Mouse (Mus musculus) heart, embryonic 16.5 days (tissue): ENCODE measurements around the gene Fkbp5. TPM values are rescaled to one million over a fixed set of nuclear protein-coding genes. Genes with fewer than 3 reads are reported as not detected.

ENCODE experiments used
- ATAC-seq: fragments of 200-750 bp; cut with Nextera tagmentation; replicated peaks from 2 replicates; pipeline ENCODE4 v1.8.0; 2017; ENCODE audit warnings: moderate number of reproducible peaks; ENCODE audit not compliant: insufficient read depth, low FRiP score; ENCODE audit errors: extremely low read depth
- H3K27ac ChIP-seq: fragments of 300-500 bp; sonication (generic); 2 replicates; pipeline ENCODE4 v1.5.1; 2014; ENCODE audit warnings: mild to moderate bottlenecking, low read length, control low read depth, moderate library complexity
- H3K27me3 ChIP-seq: fragments of 300-500 bp; sonication (generic); 2 replicates; pipeline ENCODE4 v1.6.1; 2014; ENCODE audit warnings: low read length, mixed read lengths; ENCODE audit not compliant: control insufficient read depth, insufficient read depth
- H3K36me3 ChIP-seq: fragments of 300-500 bp; sonication (generic); 2 replicates; pipeline ENCODE4 v1.6.1; 2014; ENCODE audit not compliant: control insufficient read depth, insufficient read depth
- H3K4me1 ChIP-seq: fragments of 300-500 bp; sonication (generic); 2 replicates; pipeline ENCODE4 v1.6.1; 2014; ENCODE audit warnings: low read length, mixed read lengths; ENCODE audit not compliant: control insufficient read depth, insufficient read depth
- H3K4me2 ChIP-seq: fragments of 300-500 bp; sonication (generic); 2 replicates; pipeline ENCODE4 v1.6.1; 2014; ENCODE audit warnings: low read depth, mild to moderate bottlenecking, control low read depth, low read length
- H3K4me3 ChIP-seq: fragments of 300-500 bp; sonication (generic); 2 replicates; pipeline ENCODE4 v1.5.1; 2014; ENCODE audit warnings: mild to moderate bottlenecking, control low read depth, low read length
- H3K9ac ChIP-seq: fragments of 300-500 bp; sonication (generic); 2 replicates; pipeline ENCODE4 v1.6.1; 2014; ENCODE audit warnings: low read length, control low read depth
- H3K9me3 ChIP-seq: fragments of 300-500 bp; sonication (generic); replicated peaks from 2 replicates; pipeline ENCODE4 v1.6.1; 2016; ENCODE audit warnings: low read length; ENCODE audit not compliant: control insufficient read depth
- WGBS: fragments of 180-500 bp; shearing (Covaris S2); extraction: QIAGEN DNeasy Blood & Tissue Kit; methylation state at CpG from one replicate; pipeline ENCODE4 v1.1.7; 2014; 5-methylcytosine and 5-hydroxymethylcytosine counted together
- polyA plus RNA-seq: library from polyadenylated mRNA; unstranded; fragments of >200 nt; fragmentation: Nextera tagmentation; extraction: Ambion mirVana; gene quantifications from 2 replicates; pipeline ENCODE4 v1.2.1, GENCODE M21; 2015

The Fkbp5 gene
- polyA plus RNA-seq, 1 experiment from 2014 or later, result 54.5 TPM

DNA sequence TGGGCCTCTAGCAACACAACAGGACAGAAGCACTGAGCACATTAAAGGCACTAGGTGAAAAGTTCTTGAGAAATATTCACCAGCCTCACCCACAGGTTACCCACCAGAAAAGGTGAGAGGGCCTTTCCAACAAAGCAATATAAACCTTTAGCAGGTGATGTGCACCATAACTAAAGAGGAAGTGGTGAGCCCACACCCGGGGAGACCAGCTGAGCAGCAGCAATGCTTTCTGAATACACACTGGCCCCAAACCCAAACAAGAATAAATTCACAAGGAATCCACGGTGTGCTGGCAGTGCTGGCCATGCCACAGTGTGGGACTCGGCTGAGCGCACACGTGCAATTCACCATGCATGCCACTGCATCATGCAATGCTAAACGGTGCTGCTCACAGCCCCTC, 74.7 kb downstream of the Fkbp5 start:
- Histone ChIP-seq H3K36me3 (peaks cover 2% of the 10 kb centered on the region; the same call in 1 of the 2 replicates), H3K4me2 (no peak overlapping the region), H3K9ac (no peak overlapping the region), H3K27me3 (no peaks in the 10 kb centered on the region), H3K4me3 (no peak overlapping the region), H3K9me3 (no peaks in the 10 kb centered on the region), H3K27ac (no peak overlapping the region), H3K4me1 (no peaks in the 10 kb centered on the region)
- ATAC-seq, result no peak
- WGBS, result 83% methylated on average over 6 of the region's 6 CpGs

DNA sequence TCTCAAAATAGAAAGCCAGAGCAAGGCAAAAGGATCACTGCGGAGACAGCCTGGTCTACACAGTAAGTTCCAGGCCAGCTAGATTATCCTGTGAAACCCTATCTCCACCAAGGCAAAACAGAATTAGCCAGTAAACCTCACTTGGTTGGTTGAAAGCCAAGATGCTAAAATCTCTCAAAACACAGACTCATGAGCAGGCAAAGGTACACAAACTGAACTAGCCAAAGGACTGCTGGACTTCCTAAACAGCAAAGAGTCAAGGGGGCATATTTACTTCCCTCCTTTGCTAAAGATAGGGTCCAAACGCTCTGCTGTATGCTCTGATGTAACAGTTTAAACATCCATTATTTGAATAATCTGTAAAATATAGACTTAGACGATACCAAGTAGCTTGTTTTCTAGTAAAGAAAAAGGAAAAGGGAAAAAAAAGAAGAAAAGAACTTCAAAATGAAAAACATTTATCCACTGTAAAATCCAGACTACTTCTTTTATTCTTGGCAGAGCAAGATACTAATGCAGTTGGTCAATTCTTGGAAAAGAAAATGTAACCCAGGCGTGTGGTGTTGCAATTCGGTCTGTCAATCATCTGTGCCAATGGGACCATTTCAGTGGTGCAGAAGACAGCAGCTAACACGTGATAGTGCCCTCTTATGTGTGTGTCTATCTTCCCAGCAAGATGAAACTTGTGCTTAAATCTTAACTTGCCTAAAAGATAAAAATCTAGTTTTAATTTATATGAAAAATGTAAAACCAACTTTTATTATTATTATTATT, 78.8 kb downstream of the Fkbp5 start:
- Histone ChIP-seq H3K4me1 (no peaks in the 10 kb centered on the region), H3K9ac (no peak overlapping the region), H3K36me3 (peaks cover 3% of the 10 kb centered on the region; the same call in 1 of the 2 replicates), H3K9me3 (no peaks in the 10 kb centered on the region), H3K27me3 (no peaks in the 10 kb centered on the region), H3K4me2 (no peak overlapping the region), H3K4me3 (no peak overlapping the region), H3K27ac (no peak overlapping the region)
- ATAC-seq, result no peak
- 80% methylated on average over 6 of the region's 6 CpGs for WGBS

DNA sequence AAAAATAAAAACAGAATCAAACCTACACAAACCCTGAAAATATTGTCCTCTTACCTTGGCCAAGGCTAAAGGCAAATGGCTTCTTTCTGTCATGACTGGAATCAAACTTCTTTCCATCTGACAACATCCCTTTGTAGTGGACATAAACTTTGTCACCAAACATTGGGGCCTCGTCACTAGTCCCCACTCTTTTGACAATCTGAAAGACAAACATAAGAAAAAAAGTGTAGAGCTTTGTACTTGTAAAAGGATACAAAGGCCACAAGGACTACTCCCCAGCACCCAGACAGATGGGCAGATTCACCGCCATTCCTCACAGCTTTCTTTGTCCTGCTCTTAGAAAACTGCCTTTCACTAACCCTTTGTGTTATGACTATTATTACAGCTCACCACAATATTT, 79.4 kb downstream of the Fkbp5 start:
- no peak overlapping the region for H3K9ac ChIP-seq
- no peak overlapping the region for H3K4me3 ChIP-seq
- H3K27me3 ChIP-seq, result no peaks in the 10 kb centered on the region
- no peak overlapping the region for H3K4me2 ChIP-seq
- no peak overlapping the region for H3K27ac ChIP-seq
- no peaks in the 10 kb centered on the region for H3K4me1 ChIP-seq
- WGBS, result 84% methylated on average over 2 of the region's 2 CpGs
- no peaks in the 10 kb centered on the region for H3K9me3 ChIP-seq
- ATAC-seq, result no peak
- H3K36me3 ChIP-seq, result peaks cover 4% of the 10 kb centered on the region; the same call in 1 of the 2 replicates

DNA sequence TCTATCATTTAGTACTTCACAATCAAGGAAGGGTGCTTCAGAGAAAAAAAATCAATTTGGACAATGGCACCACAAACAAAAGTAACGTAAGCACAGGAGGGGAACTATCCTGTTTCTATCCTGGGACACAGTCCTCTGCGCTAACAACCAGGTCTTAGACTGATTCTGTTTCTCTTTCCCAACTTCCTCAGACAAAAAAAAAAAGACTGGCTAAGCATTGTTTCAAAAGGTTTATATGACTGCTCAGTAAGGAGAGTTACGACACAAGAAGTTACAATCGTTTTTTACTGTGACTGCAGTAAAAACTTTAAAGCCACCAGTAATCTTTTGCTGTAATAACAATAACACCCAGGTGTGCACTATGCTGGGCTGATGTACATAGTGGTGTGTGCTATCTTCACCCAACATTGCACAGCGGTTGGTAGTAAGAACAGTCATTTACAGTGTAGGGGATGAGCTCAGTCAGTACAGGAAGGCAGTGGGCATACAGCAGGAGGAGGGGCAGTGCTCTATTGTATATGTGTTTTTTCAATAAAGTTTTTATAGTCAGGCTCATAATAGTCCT, 82.3 kb downstream of the Fkbp5 start:
- no peaks in the 10 kb centered on the region for H3K27me3 ChIP-seq
- WGBS, result 72% methylated on average over 5 of the region's 5 CpGs
- peaks cover 5% of the 10 kb centered on the region; the same call in 1 of the 2 replicates for H3K4me1 ChIP-seq
- no peak overlapping the region for H3K27ac ChIP-seq
- no peak overlapping the region for H3K4me2 ChIP-seq
- H3K9me3 ChIP-seq, result no peaks in the 10 kb centered on the region
- ATAC-seq, result no peak
- H3K36me3 ChIP-seq, result peaks cover 4% of the 10 kb centered on the region; the same call in 1 of the 2 replicates
- no peak overlapping the region for H3K9ac ChIP-seq
- no peak overlapping the region for H3K4me3 ChIP-seq

DNA sequence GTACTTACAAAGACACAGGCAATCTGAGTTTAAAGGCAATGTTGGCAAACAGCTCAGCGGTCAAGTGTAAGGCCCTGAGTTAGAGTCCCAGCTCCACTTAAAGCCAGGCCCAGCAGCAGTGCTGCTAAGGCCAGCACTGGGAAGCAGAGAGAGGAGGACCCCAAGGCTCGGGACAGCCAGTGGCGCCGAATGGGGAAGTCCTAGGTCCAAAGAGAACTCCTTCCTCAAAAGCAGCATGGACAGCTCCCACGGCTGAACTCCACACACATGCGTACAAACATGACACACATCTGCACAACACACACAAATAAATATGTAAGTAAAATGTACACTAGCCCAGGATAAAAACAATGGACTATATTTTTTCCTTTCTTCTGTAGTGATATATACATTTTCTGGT, 84.3 kb downstream of the Fkbp5 start:
- Histone ChIP-seq H3K27me3 (no peaks in the 10 kb centered on the region), H3K9ac (no peak overlapping the region), H3K9me3 (no peaks in the 10 kb centered on the region), H3K4me2 (no peak overlapping the region), H3K36me3 (0 out of 2 replicates have a peak, but pooled peaks cover 2% of the 10 kb centered on the region), H3K4me3 (no peak overlapping the region), H3K27ac (no peak overlapping the region), H3K4me1 (peaks cover 14% of the 10 kb centered on the region)
- WGBS, result 85% methylated on average over 6 of the region's 6 CpGs
- ATAC-seq, result no peak

DNA sequence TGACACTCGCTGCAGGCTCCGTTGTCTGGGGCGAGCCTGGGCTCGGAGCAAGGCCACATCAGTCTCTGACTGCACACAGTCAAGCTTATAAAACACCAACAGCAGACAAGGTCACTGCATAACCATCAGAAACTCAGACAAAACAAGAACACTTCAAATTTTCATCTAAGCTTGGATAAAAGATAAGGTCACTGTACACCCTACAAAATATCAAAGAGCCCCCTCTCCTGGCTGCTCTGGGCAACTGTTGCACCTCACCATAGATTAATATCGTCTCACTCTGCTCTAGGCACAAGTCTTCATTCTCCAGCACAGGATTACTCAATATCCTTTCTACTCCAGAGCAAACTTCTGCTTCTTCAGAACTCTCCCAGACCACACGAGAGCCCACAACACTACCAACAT, 85.4 kb downstream of the Fkbp5 start:
- WGBS, result 80% methylated on average over 6 of the region's 6 CpGs
- Histone ChIP-seq H3K27me3 (no peaks in the 10 kb centered on the region), H3K27ac (no peak overlapping the region), H3K9ac (no peak overlapping the region), H3K9me3 (no peaks in the 10 kb centered on the region), H3K4me3 (no peak overlapping the region), H3K4me1 (peaks cover 14% of the 10 kb centered on the region), H3K4me2 (no peak overlapping the region), H3K36me3 (peaks cover 5% of the 10 kb centered on the region; the same call in 1 of the 2 replicates)
- ATAC-seq, result no peak

DNA sequence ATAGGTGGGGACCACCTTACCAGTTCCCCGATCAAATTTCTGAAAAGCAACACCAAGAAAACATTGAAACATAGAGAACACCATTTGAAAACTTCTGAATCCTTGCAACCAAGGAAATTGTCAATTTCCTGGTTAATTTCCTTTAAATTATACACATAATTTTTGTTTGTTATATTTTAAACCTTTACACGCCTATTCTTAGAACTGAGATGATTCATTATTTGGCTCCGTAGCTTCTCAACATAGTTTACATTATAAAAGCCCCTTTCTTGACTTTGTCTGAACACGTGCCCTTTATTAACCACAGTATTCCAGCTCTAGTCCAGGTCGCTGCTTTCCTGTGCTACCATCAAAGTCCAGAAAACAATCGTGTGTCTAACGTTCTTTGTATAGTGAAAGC, 86.3 kb downstream of the Fkbp5 start:
- H3K27ac ChIP-seq, result no peak overlapping the region
- 73% methylated on average over 7 of the region's 7 CpGs for WGBS
- no peak for ATAC-seq

DNA sequence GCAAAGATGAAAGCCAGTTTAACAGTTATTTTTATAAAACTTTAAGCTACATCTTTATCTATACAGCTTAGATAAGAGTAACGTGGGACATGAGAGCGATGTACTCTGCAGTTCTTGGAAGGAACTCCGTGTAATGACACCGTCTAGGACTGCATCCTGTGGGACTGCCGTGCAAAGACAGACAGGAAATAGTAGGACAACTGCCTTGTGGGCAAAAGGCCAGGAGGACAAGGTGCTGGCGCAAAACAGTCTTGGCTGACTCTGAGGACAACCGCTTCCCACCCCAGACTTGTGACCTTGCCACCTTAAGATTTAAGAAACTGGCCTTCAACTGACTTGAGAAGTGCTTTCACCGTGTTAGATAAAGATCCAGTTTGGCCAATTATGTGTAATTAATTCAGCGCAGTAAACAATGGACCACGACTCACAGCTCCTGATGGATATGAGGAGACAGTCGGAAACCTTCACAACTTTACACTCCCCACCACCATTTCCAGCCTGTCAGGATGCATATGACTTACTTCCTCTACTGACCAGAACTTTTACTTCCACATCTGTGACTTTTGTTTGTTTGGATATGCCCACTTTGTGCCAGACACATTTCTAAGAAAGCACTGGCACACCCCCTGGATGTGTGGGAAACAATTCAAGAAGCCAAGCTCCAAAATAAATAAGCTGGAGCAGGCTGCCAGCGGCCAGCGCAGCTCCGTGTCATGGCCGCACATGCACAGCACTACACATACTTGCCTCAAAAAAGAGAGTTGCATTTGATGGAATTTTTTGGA, 88.7 kb downstream of the Fkbp5 start:
- no peak for ATAC-seq
- Histone ChIP-seq H3K9me3 (no peaks in the 10 kb centered on the region), H3K4me1 (peaks cover 22% of the 10 kb centered on the region), H3K27ac (0 out of 2 replicates have a peak overlapping the region, but pooled peaks have one; percentile 2), H3K9ac (no peak overlapping the region), H3K4me3 (no peak overlapping the region), H3K4me2 (no peak overlapping the region), H3K36me3 (peaks cover 5% of the 10 kb centered on the region; the same call in 1 of the 2 replicates), H3K27me3 (no peaks in the 10 kb centered on the region)
- 56% methylated on average over 15 of the region's 15 CpGs for WGBS

More for the DNA sequence above, 86.3 kb downstream of the Fkbp5 start:
- Histone ChIP-seq H3K4me1 (peaks cover 14% of the 10 kb centered on the region), H3K9me3 (no peaks in the 10 kb centered on the region), H3K36me3 (peaks cover 5% of the 10 kb centered on the region; the same call in 1 of the 2 replicates), H3K9ac (no peak overlapping the region), H3K27me3 (no peaks in the 10 kb centered on the region), H3K4me2 (no peak overlapping the region), H3K4me3 (no peak overlapping the region)
